Mouse (Mus musculus) left cerebral cortex, adult 2 months (tissue): ENCODE results near the gene Gipc1. TPM values are rescaled to one million over a fixed set of nuclear protein-coding genes. Genes with fewer than 3 reads are reported as not detected.

Experiments used
- DNase-seq, 2 experiments: peaks; one replicate each; pipeline ENCODE4 v3.0.0; 2021 to 2022; ENCODE audit warnings: low spot score in 2 of 2, mixed read lengths in 1 of 2; ENCODE audit errors: extremely low spot score in 1 of 2
- H3K27ac ChIP-seq: fragments of 200-600 bp; 2 replicates; pipeline ENCODE4 v1.8.1; 2022
- H3K4me3 ChIP-seq: fragments of 200-600 bp; 2 replicates; pipeline ENCODE4 v1.8.1; 2022
- CTCF ChIP-seq: fragments of 200-600 bp; IDR thresholded peaks from 2 replicates; pipeline ENCODE4 v1.8.1; 2022; ENCODE audit warnings: antibody characterized with exemption, mild to moderate bottlenecking, moderate library complexity
- intact Hi-C: fragments of 180-260 bp; cut with DNase I; formaldehyde crosslinking; loops from one replicate; pipeline ENCODE4 v1.15.1; 2025
- total RNA-seq, 2 experiments: library from RNA; stranded (reverse); gene quantifications; 2 replicates each; pipeline ENCODE4 v1.2.3; 2021

Gene Gipc1
- total RNA-seq, 2 experiments from 2014 or later, result 84.6 to 88.2 TPM

DNA sequence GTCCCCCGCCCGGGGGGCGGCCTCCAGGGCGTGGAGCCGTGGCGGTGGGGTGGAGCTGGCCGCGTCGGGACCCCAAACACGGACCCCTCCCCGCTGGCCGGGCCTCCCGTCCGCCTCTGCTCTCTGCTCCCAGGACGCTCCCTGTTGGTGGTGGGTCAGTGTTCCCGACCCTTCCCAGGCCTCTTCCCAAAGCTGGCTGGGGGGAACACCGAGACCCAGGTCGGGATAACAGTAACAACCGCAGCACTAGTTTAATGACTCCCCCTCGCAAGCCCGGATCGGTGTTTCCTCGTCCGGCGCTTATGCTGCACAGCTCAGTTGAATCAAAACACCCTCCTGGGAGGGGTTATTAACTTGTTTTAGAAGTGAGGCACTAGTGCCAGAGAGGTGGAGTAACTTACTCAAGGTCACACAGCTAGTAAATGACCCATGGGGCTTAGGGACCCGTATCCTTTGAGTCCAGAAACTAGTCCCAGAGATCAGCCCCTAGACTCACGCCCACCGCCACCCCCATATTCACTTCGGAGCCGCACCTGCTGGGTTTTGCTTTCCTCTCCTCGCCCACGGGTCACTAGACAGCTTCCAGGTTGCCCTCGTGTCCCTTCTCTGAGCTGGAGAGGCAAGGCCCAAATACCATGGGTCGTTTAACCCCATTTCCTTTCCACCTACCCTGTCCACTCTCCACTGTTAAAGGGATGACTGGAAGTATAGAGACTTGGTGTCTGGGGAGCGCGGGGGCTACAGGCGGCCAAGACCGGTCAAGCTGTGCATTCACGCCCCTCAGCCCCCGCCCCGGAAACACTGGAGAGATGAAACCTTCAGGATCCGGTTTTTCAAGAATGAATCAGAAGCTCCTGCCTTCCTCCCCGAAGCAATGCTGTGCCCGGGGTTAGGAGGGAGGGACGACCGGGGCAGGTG is 526 bp downstream of the Gipc1 start:
- intact Hi-C loops, result loop anchor here (2.0 to 5.0 kb wide), 2 partner anchors 44 to 304 kb away; partner anchors contain the start of genes Asf1b, Dnajb1 and Gm10644
- Histone ChIP-seq H3K27ac (peak overlapping the region; percentile 89), H3K4me3 (peak overlapping the region; percentile 99)
- no peak for DNase-seq
- TF ChIP-seq CTCF, result no peak

DNA sequence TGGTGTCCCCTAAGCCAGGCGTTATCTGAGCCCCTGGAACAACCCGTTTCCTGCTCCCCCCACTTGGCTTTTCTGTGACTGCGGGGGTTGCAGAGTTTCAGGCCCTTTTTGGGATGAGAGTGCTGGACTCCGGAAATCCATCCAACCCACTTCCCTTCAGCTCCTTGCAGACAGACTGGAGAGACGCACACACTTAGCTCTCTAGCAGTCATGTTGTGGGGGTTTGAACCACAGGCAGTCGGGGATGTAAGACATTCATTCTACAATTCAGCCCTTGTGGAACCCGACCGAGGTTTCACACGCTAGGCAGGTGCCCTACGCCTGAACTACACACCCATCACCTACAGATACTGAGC is 1.2 kb downstream of the Gipc1 start:
- no peak for DNase-seq
- intact Hi-C loops, result loop anchor here (2.0 to 5.0 kb wide), 2 partner anchors 45 to 304 kb away; partner anchors contain the start of genes Asf1b, Dnajb1 and Gm10644
- no peak for TF ChIP-seq CTCF
- Histone ChIP-seq H3K4me3 (peak overlapping the region; percentile 99), H3K27ac (peak overlapping the region; percentile 89)

DNA sequence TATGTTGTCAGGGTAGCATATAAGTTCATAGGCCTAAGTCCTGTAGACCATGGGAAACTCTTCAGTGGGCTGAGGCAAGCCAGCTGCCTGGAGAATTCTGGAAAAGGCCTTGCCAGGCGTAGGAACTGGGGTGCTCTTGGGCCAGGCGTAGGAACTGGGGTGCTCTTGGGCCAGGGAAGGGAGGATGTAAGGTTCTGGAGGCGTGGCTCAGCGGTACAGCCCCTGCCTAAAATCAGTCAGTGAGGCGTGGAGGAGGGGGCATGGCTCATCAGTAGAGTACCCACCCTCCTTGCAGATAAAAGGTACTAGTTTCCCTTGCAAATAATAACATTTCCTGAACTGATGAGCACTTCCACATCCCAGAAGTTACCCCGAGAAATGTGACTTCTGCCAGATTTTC is 2.2 kb downstream of the Gipc1 start:
- TF ChIP-seq CTCF, result no peak
- no peak for DNase-seq
- Histone ChIP-seq H3K4me3 (no peak overlapping the region), H3K27ac (no peak overlapping the region)
- intact Hi-C loops, result loop anchor here (5.0 kb wide), 1 partner anchor 303 kb away; the partner anchor contains the start of genes Asf1b and Gm10644

DNA sequence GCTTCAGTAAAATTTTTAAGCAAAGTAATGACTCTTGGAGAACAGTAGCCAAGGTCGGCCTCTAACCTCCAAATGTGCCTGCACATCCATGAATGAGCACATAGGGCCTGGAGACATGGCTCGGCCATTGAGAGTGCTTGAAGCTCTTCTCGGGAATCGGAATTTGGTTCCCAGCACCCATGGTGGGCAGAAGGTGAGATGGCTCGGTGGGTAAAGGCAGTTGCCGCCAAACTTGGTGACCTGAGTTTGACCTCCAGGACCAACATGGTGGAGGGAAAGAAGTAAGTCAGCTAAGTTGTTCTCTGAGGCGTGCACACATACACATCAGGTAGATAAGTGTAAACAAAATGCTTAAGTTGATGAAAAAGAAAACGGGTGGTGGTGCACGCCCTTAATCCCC is 3.6 kb downstream of the Gipc1 start:
- no peak for TF ChIP-seq CTCF
- Histone ChIP-seq H3K27ac (no peak overlapping the region), H3K4me3 (no peak overlapping the region)
- no peak for DNase-seq
- intact Hi-C loops, result no loop called here

DNA sequence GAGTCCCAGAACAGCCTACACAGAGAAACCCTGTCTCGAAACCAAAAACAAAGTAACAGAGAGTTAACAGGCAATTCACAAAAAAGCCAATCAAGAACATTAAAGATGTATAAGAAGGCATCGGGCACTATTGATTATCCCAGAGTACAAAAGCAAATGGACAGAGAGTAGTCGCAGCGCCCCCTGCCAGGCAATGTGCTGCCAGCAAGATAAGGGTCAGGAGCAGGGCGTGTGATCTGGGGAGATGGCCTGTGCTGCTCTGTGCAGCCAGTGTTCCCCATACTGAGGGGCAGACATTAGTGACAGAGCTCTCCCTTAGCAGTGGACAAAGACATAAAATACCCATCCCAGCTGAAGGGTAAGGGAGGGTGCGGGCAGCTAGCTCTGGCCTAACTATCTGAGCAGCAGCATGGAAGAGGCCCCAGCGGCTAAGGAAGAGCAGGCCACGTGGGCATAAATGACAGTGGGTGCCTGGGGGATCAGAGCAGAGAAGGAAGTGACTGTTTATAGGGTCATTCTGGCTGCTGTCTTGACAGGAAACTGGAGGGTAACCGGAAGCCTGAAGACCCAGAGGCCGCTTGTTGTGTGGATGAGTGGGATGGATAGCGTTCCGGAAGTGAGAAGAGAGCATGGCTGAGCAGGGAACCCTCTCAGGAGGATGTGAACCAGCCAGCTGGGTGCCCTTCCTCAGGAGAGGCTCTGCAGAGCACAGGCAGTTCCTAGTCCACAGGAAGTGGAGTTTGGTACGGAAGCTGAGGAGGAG is 4.2 kb downstream of the Gipc1 start:
- Histone ChIP-seq H3K27ac (no peak overlapping the region), H3K4me3 (no peak overlapping the region)
- intact Hi-C loops, result no loop called here
- TF ChIP-seq CTCF, result peak; percentile 38
- no peak for DNase-seq

DNA sequence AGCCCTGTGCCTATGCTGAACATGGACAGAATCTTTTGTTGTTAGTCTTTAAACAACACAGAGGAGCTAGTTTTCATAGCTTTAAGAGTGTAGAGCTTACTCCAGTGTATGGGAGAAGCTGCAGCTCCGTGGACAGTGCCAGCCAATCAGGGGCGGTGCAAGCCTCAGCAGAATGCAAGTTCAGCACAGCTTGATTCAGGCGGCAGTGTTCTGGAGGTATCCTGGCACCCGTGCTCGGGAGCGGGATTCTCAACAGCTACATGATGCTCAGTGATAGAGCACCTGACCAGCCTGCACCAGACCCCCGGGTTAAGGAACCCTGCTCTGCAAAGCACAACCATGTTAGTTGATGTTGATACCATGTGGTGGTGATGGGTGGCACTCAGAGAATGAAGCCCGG is 8.1 kb downstream of the Gipc1 start:
- no peak for TF ChIP-seq CTCF
- DNase-seq, result no peak
- Histone ChIP-seq H3K4me3 (no peak overlapping the region), H3K27ac (peak overlapping the region; percentile 71)
- intact Hi-C loops, result loop anchor here (5.0 kb wide), 1 partner anchor 62 kb away; no protein-coding TSS in a partner anchor

DNA sequence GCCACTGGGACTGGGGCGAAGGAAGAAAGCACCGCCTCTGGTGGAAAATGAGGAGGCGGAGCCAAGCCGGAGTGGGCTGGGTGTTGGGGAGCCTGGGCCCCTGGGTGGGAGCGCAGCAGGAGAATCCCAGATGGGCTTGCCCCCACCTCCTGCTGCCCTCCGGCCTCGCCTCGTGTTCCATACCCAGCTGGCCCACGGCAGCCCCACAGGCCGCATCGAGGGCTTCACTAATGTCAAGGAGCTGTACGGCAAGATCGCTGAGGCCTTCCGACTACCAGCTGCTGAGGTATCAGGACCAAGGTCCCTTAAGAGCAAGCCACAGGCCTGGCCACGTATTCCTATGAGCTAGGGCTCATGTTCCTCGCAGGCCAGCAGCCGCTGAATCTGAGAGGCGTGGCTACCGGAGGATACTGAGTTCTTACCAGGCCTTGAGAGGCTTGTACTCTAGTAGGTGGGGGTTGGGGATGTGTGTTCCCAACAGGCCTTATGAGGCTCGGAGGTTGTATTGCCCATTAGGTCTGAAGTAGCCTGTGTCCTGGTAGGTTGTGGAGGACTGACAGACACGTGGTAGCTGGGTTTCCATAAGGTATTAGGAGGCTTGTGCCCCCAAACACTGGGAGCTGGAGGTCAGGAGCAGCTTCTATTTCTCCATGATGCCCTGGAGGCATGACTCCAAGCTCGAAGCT is 8.7 kb downstream of the Gipc1 start:
- Histone ChIP-seq H3K27ac (peak overlapping the region; percentile 71), H3K4me3 (no peak overlapping the region)
- DNase-seq, result no peak
- TF ChIP-seq CTCF, result no peak
- intact Hi-C loops, result loop anchor here (5.0 kb wide), 1 partner anchor 61 kb away; no protein-coding TSS in a partner anchor

DNA sequence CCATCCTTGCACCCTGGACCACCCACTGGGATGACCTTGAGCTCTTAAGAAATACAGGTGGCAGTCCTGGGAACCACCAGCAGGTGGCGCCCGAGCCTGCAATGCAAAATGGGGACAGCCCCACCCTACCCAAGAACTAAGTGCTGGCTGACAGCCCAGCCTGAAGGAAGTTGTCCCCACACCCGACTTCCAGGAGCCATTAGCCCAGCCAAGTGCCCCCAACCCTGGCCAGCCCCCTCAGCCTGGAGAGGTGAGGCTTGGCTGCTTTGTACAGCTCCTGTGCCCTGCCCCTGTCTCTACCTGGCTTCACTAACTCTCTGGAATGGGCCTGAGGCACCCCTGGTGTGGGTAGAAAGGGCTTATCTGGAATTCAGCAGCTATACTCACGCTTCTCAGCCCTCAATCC is 9.9 kb downstream of the Gipc1 start:
- intact Hi-C loops, result loop anchor here (2.0 to 5.0 kb wide), 3 partner anchors 36 to 232 kb away; partner anchors contain the start of gene Pkn1
- H3K27ac ChIP-seq, result peak overlapping the region; percentile 78
- peak; percentile 84 to 88 for DNase-seq
- peak; percentile 100 for TF ChIP-seq CTCF
- no peak overlapping the region for H3K4me3 ChIP-seq

DNA sequence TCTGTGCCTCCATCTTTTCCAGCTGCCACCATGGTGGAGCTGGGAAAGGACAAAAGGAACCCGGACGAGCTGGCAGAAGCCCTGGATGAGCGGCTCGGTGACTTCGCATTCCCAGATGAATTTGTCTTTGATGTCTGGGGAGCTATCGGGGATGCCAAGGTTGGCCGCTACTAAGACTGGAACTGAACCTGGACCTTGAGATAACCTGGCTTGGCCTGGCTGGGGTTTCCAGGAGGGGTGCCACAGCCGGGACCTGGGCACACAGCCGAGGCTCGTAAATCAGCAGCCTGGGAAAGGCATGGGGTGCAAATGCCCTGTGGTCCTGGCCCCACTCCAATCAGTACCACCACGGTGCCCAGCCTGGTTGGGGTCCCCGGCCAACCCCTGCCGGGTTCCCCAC is 11.6 kb downstream of the Gipc1 start:
- DNase-seq, result no peak
- TF ChIP-seq CTCF, result no peak
- intact Hi-C loops, result loop anchor here (5.0 kb wide), 1 partner anchor 58 kb away; no protein-coding TSS in a partner anchor

DNA sequence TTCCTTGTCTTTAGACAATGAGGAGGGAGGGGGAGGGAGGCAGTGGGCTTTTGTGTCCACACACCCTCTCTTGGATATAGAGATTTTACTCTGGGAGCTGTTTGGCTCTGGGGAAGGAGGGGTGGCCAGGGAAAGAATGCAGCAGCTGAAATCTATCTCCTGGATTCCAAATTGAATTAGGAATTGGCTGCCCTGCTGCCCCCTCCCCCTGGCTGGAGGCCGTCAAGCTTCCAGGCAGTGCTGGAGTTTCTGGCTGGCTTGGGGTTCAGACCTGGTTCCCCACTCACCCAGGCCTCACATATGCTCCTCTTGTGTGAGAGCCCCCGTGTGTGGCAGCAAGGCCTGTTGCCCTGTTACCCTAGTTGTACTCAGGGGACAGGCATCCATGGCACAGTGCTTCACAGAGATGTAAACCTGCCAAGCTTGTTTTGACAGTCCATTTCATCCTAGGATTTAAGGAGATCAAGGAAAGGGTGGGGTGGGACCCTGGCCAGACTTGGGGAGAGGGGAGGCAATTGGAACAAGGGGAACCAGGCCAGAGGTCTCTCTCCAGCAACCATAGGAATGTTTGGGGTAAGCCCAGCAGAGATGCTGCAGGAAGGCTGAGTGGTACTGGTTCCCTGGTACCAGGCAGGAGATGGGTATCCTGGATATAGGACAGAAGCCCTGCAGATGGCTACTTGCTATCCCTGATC is 12.6 kb downstream of the Gipc1 start:
- no peak overlapping the region for H3K4me3 ChIP-seq
- DNase-seq, result no peak
- intact Hi-C loops, result loop anchor here (5.0 kb wide), 1 partner anchor 57 kb away; no protein-coding TSS in a partner anchor
- no peak for TF ChIP-seq CTCF
- H3K27ac ChIP-seq, result no peak overlapping the region

More for the DNA sequence above, 11.6 kb downstream of the Gipc1 start:
- Histone ChIP-seq H3K27ac (no peak overlapping the region), H3K4me3 (no peak overlapping the region)
